ENCODE assay signal across 15 mouse cellular contexts in genomic region chr12:75494643-75495042, GRCm38 (mm10).
"Had no signal": no experiment of that assay in that cellular context is flagged by ENCODE, and none has a peak within 500 bp of the region (broad histone marks: within the 10 kb centered on the region; RNA-seq: fewer than 3 reads in every experiment).

No protein-coding gene starts in this region.

- H3K4me3 ChIP-seq: kidney, embryonic 15.5 days; liver, embryonic 13.5 days; megakaryocyte, embryonic 14.5 days; midbrain, embryonic 10.5 days; midbrain, embryonic 13.5 days; myocyte had no signal

- H3K4me1 ChIP-seq: kidney, embryonic 15.5 days; midbrain, embryonic 10.5 days; midbrain, embryonic 13.5 days had no signal

- H3K27ac ChIP-seq: kidney, embryonic 15.5 days; liver, embryonic 13.5 days; midbrain, embryonic 10.5 days; midbrain, embryonic 13.5 days had no signal

- H3K9me3 ChIP-seq: kidney, embryonic 15.5 days; liver, embryonic 13.5 days; megakaryocyte, embryonic 14.5 days; midbrain, embryonic 10.5 days; midbrain, embryonic 13.5 days had no signal

- ATAC-seq: midbrain, embryonic 13.5 days; midbrain, embryonic 16.5 days had no signal

- H3K27me3 ChIP-seq: kidney, embryonic 15.5 days; liver, embryonic 13.5 days; megakaryocyte, embryonic 14.5 days; midbrain, embryonic 13.5 days had no signal

- H3K4me2 ChIP-seq: kidney, embryonic 15.5 days; liver, embryonic 13.5 days; lung, embryonic 14.5 days; midbrain, embryonic 13.5 days had no signal

- DNase-seq: kidney, postnatal 10 days; kidney, postnatal 36 days; layer of hippocampus, postnatal 36 days; liver, embryonic 13.5 days; lung, embryonic 14.5 days; lung, postnatal 10 days; lung, postnatal 36 days; thymus, adult 18-20 months; thymus, postnatal 36 days had no signal

- H3K9ac ChIP-seq: kidney, embryonic 15.5 days; liver, embryonic 13.5 days; lung, embryonic 14.5 days; midbrain, embryonic 13.5 days had no signal
